Mouse (Mus musculus) midbrain, embryonic 13.5 days (tissue): ENCODE data around the gene Ugt1a10. TPM values are rescaled to one million over a fixed set of nuclear protein-coding genes. Genes with fewer than 3 reads are reported as not detected.
A peak's percentile ranks its signal among the peaks of the same experiment; 100 is the strongest.

Source experiments
- ATAC-seq: fragments of 200-750 bp; cut with Nextera tagmentation; 2 replicates; pipeline ENCODE4 v1.8.0; 2017; ENCODE audit warnings: mild to moderate bottlenecking, moderate TSS enrichment, moderate library complexity
- H3K27ac ChIP-seq: fragments of 300-500 bp; sonication (generic); 2 replicates; pipeline ENCODE4 v1.5.1; 2015; ENCODE audit warnings: inconsistent platforms, mild to moderate bottlenecking, moderate library complexity
- H3K27me3 ChIP-seq: fragments of 300-500 bp; sonication (generic); 2 replicates; pipeline ENCODE4 v1.6.1; 2015; ENCODE audit warnings: mild to moderate bottlenecking, inconsistent platforms
- H3K36me3 ChIP-seq: fragments of 300-500 bp; sonication (generic); 2 replicates; pipeline ENCODE4 v1.6.1; 2015; ENCODE audit warnings: mild to moderate bottlenecking, inconsistent platforms
- H3K4me1 ChIP-seq: fragments of 300-500 bp; sonication (generic); replicated peaks from 2 replicates; pipeline ENCODE4 v1.6.1; 2015; ENCODE audit warnings: inconsistent platforms
- H3K4me2 ChIP-seq: fragments of 300-500 bp; sonication (generic); replicated peaks from 2 replicates; pipeline ENCODE4 v1.6.1; 2015; ENCODE audit warnings: moderate library complexity, mild to moderate bottlenecking, inconsistent platforms
- H3K4me3 ChIP-seq: fragments of 300-500 bp; sonication (generic); replicated peaks from 2 replicates; pipeline ENCODE4 v1.5.1; 2015; ENCODE audit warnings: mild to moderate bottlenecking, inconsistent platforms
- H3K9ac ChIP-seq: fragments of 300-500 bp; sonication (generic); replicated peaks from 2 replicates; pipeline ENCODE4 v1.6.1; 2015; ENCODE audit warnings: mild to moderate bottlenecking, inconsistent platforms
- H3K9me3 ChIP-seq: fragments of 300-500 bp; sonication (generic); 2 replicates; pipeline ENCODE4 v1.6.1; 2016; ENCODE audit warnings: mild to moderate bottlenecking, inconsistent platforms
- WGBS: fragments of 180-500 bp; shearing (Covaris S2); methylation state at CpG from one replicate; pipeline ENCODE4 v1.1.7; 2015; 5-methylcytosine and 5-hydroxymethylcytosine counted together
- polyA plus RNA-seq: library from polyadenylated mRNA; unstranded; fragments of >200 nt; fragmentation: Nextera tagmentation; extraction: Ambion mirVana; gene quantifications from 2 replicates; pipeline ENCODE4 v1.2.1, GENCODE M21; 2015

Gene Ugt1a10
- polyA plus RNA-seq, 1 experiment from 2014 or later, result not detected

GRCm38 (mm10) chr1:88212341-88213045, 157.3 kb downstream of the Ugt1a10 start:
- Histone ChIP-seq H3K4me2 (no peak overlapping the region), H3K36me3 (no peaks in the 10 kb centered on the region), H3K9me3 (peaks cover 59% of the 10 kb centered on the region), H3K4me3 (no peak overlapping the region), H3K27ac (no peak overlapping the region), H3K4me1 (no peaks in the 10 kb centered on the region), H3K27me3 (no peaks in the 10 kb centered on the region), H3K9ac (no peak overlapping the region)
- no peak for ATAC-seq
- 62% methylated on average over 8 of the region's 8 CpGs for WGBS

DNA sequence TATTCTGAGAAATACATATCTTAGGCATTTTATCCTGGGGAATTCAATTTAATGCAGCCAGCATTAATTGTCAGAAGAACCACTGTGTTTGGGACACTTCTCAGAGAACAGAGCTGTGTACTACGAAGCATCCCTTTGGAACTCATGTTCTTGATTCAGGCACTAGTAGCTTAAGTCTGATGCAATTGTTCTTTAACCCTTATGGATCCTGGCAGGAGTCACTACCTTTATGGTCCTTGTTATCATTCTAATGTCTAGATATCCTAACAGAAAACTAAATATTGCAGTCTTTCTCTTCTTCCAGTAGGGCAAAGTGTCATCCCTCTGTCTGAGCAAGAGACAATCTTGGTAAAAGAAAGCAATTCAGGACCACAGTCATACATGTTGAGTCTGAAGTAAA, 157.9 kb downstream of the Ugt1a10 start:
- Histone ChIP-seq H3K36me3 (no peaks in the 10 kb centered on the region), H3K4me3 (no peak overlapping the region), H3K27ac (no peak overlapping the region), H3K4me2 (no peak overlapping the region), H3K4me1 (no peaks in the 10 kb centered on the region), H3K9ac (no peak overlapping the region), H3K27me3 (no peaks in the 10 kb centered on the region), H3K9me3 (peaks cover 61% of the 10 kb centered on the region)
- WGBS, result 74% methylated on average over 1 of the region's 1 CpGs
- no peak for ATAC-seq

GRCm38 (mm10) chr1:88213766-88214461, 158.7 kb downstream of the Ugt1a10 start:
- Histone ChIP-seq H3K36me3 (no peaks in the 10 kb centered on the region), H3K9ac (no peak overlapping the region), H3K27ac (no peak overlapping the region), H3K4me3 (no peak overlapping the region), H3K9me3 (peaks cover 61% of the 10 kb centered on the region), H3K4me2 (no peak overlapping the region), H3K4me1 (no peaks in the 10 kb centered on the region), H3K27me3 (no peaks in the 10 kb centered on the region)
- 84% methylated on average over 2 of the region's 2 CpGs for WGBS
- ATAC-seq, result no peak; the same call in 1 of the 2 replicates

DNA sequence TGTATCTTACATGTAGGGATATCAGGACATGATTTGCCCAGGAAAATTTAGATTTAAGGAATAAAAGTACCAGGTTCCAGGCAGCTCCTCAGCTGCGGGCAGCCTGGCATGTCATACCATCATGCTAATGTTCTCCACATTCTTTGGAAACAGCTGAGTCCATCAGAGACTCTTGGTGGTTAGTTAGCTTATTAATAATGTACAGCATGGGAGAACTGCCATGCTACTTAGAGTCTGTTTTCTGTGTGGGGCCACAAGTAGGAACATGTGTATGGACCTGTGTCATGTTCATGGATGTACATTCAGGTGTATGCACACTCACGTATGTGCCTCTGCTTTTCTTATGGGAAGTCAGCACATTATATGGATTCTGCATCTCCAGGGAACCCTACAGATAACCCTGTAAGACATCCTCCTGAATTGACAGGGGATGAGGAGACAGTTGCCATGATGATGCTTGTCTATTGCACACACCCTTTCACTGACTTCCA, 159.3 kb downstream of the Ugt1a10 start:
- 0 out of 2 replicates have a peak, but pooled peaks have one; percentile 10 for ATAC-seq

DNA sequence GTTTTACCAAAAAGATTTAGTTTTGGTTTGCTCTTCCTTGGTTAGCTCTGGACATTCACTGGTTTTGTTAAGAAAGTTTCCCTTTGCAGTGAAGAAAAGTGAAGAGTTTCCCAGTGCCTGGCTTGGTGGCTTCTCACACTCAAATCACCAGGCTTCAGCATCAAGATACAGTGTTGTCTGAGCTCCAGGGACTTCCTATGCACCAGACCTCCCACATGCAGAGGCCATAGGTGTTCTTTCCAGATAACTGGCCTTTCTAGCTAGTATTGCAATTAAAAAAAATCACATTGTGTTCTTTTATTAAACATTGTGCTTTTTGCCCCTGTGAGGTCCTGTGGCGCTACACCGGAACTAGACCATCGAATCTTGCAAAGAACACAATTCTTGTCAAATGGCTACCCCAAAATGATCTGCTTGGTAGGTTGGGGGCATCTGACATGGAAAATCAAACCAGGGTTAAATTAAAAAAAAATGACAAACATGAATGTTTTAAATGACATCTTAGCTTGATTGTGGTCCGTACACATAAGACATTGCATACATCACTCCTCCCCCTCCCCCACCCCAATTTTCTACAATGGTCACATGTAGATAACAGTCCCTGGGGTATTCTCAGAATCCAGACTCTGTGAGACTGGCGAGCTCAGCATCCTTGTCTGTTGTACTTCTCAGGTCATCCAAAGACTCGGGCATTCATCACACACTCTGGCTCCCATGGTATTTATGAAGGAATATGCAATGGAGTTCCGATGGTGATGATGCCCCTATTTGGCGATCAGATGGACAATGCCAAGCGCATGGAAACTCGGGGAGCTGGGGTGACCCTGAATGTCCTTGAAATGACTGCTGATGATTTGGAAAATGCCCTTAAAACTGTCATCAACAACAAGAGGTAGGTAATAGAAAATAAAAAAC, 160.5 kb downstream of the Ugt1a10 start:
- ATAC-seq, result no peak
- no peaks in the 10 kb centered on the region for H3K36me3 ChIP-seq
- WGBS, result 69% methylated on average over 10 of the region's 10 CpGs
- no peak overlapping the region for H3K27ac ChIP-seq
- no peak overlapping the region for H3K4me3 ChIP-seq
- H3K4me1 ChIP-seq, result no peaks in the 10 kb centered on the region
- H3K9ac ChIP-seq, result no peak overlapping the region
- H3K4me2 ChIP-seq, result no peak overlapping the region
- no peaks in the 10 kb centered on the region for H3K27me3 ChIP-seq
- H3K9me3 ChIP-seq, result peaks cover 61% of the 10 kb centered on the region

More for the DNA sequence above, 159.3 kb downstream of the Ugt1a10 start:
- H3K4me2 ChIP-seq, result no peak overlapping the region
- H3K27ac ChIP-seq, result no peak overlapping the region
- H3K4me1 ChIP-seq, result no peaks in the 10 kb centered on the region
- no peak overlapping the region for H3K4me3 ChIP-seq
- no peaks in the 10 kb centered on the region for H3K27me3 ChIP-seq
- 81% methylated on average over 2 of the region's 2 CpGs for WGBS
- H3K9me3 ChIP-seq, result peaks cover 61% of the 10 kb centered on the region
- H3K36me3 ChIP-seq, result no peaks in the 10 kb centered on the region
- no peak overlapping the region for H3K9ac ChIP-seq

DNA sequence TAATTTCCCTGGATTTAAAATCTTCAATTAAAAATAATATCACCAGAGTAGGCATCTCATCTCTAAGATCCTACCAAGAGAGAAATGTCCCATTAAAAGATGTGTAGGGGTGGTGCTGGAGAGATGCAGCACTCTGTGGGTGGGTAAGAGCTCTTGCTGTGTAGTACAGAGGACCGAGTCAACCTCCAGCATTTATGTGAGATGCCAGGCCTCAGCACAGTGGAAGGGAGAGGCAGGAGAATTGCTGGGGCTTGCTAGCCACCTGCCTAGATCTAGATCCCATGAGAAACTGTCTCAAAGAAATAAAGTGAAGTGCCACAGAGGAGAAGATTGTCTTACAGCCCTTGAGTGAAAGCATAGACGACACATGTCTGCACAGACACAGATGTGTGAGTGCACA, 161.4 kb downstream of the Ugt1a10 start:
- Histone ChIP-seq H3K27me3 (no peaks in the 10 kb centered on the region), H3K36me3 (no peaks in the 10 kb centered on the region)

DNA sequence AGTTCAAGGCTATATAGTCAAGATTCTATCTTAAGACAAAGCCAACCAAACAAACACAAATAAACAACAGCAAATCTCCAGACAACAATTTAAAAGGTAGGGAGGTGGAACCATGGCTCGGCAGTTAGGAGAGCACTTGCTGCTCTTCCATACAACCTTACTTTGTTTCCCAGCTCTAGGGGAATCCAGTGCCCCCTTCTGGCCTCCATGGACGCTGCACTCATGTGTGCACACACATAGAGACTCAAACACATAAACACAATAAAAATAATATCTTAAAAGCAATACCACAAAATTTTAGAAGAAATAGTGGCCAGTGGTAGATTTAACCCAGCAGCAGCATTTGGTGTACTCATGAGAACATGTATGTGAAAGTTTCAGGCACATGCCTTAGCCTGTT, 162.0 kb downstream of the Ugt1a10 start:
- H3K4me3 ChIP-seq, result no peak overlapping the region
- 69% methylated on average over 2 of the region's 2 CpGs for WGBS
- H3K9ac ChIP-seq, result no peak overlapping the region
- no peaks in the 10 kb centered on the region for H3K4me1 ChIP-seq
- H3K27me3 ChIP-seq, result no peaks in the 10 kb centered on the region
- H3K4me2 ChIP-seq, result no peak overlapping the region
- no peaks in the 10 kb centered on the region for H3K36me3 ChIP-seq
- ATAC-seq, result no peak
- no peak overlapping the region for H3K27ac ChIP-seq
- H3K9me3 ChIP-seq, result peaks cover 54% of the 10 kb centered on the region

More for the DNA sequence above, 161.4 kb downstream of the Ugt1a10 start:
- WGBS, result 59% methylated on average over 2 of the region's 2 CpGs
- H3K4me1 ChIP-seq, result no peaks in the 10 kb centered on the region
- H3K9ac ChIP-seq, result no peak overlapping the region
- H3K27ac ChIP-seq, result no peak overlapping the region
- no peak overlapping the region for H3K4me3 ChIP-seq
- ATAC-seq, result no peak
- peaks cover 58% of the 10 kb centered on the region for H3K9me3 ChIP-seq
- no peak overlapping the region for H3K4me2 ChIP-seq

DNA sequence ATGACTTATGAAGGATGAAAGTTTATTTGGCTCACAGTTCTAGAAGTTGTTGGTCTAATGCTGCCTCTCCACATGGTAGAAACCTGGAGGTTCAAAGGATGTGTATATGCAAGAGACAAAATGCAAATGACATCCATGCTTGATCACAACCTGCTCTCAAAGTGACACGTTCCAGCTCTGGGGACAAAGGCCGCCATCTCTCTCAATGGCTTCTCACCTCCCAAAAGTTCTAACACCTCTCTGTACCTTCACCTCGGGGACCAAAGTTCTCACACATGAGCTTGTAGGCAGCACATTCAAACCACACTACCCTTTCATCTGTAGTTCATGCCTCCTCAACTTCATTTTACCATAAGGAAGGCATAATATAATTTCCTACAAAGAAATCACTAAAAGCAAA, 162.4 kb downstream of the Ugt1a10 start:
- H3K27ac ChIP-seq, result no peak overlapping the region
- peaks cover 51% of the 10 kb centered on the region for H3K9me3 ChIP-seq
- no peaks in the 10 kb centered on the region for H3K27me3 ChIP-seq
- no peak overlapping the region for H3K9ac ChIP-seq
- H3K36me3 ChIP-seq, result no peaks in the 10 kb centered on the region
- WGBS, result 39% methylated on average over 3 of the region's 3 CpGs
- no peak overlapping the region for H3K4me2 ChIP-seq
- H3K4me3 ChIP-seq, result no peak overlapping the region
- H3K4me1 ChIP-seq, result no peaks in the 10 kb centered on the region
- ATAC-seq, result no peak

DNA sequence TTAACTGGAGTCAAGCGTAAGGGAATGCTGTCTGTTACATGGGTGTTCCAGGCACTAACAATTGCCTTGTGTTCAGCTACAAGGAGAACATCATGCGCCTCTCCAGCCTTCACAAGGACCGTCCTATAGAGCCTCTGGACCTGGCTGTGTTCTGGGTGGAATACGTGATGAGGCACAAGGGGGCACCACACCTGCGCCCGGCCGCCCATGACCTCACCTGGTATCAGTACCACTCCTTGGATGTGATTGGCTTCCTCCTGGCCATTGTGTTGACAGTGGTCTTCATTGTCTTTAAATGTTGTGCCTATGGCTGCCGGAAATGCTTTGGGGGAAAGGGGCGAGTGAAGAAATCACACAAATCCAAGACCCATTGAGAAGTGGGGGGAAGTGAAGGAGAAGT, 162.9 kb downstream of the Ugt1a10 start:
- Histone ChIP-seq H3K27ac (no peak overlapping the region), H3K27me3 (no peaks in the 10 kb centered on the region), H3K9me3 (peaks cover 47% of the 10 kb centered on the region), H3K36me3 (no peaks in the 10 kb centered on the region), H3K4me2 (no peak overlapping the region), H3K4me3 (no peak overlapping the region), H3K9ac (no peak overlapping the region), H3K4me1 (no peaks in the 10 kb centered on the region)
- ATAC-seq, result no peak
- 74% methylated on average over 9 of the region's 9 CpGs for WGBS

GRCm38 (mm10) chr1:88218591-88218990, 163.4 kb downstream of the Ugt1a10 start:
- H3K9ac ChIP-seq, result no peak overlapping the region
- H3K9me3 ChIP-seq, result peaks cover 41% of the 10 kb centered on the region
- 52% methylated on average over 4 of the region's 4 CpGs for WGBS
- H3K27me3 ChIP-seq, result no peaks in the 10 kb centered on the region
- H3K36me3 ChIP-seq, result no peaks in the 10 kb centered on the region
- H3K4me2 ChIP-seq, result no peak overlapping the region
- H3K27ac ChIP-seq, result no peak overlapping the region
- no peaks in the 10 kb centered on the region for H3K4me1 ChIP-seq
- H3K4me3 ChIP-seq, result no peak overlapping the region
- ATAC-seq, result no peak

DNA sequence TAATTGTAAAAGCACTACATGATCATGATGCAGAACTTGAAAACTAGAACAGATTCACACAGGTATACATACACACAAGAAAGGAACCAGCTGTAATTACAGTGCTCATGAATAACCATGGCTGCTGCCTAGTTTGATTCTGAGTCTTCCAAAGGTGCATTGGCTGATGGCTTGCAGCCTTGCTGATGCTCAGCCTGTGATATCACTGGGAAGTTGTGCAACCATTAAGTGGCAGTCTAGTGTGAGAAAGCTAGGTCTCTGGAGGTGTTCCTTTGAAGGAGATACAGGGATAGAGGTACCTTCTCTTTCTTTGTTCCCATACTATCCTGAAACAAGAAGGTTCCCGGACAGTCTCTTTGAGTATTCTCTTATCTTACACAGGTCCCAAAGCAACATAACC, 163.9 kb downstream of the Ugt1a10 start:
- no peak overlapping the region for H3K4me2 ChIP-seq
- H3K36me3 ChIP-seq, result no peaks in the 10 kb centered on the region
- ATAC-seq, result no peak
- no peaks in the 10 kb centered on the region for H3K4me1 ChIP-seq
- no peaks in the 10 kb centered on the region for H3K27me3 ChIP-seq
- peaks cover 37% of the 10 kb centered on the region for H3K9me3 ChIP-seq
- no peak overlapping the region for H3K9ac ChIP-seq
- H3K27ac ChIP-seq, result no peak overlapping the region
- no peak overlapping the region for H3K4me3 ChIP-seq
- WGBS, result 26% methylated on average over 1 of the region's 1 CpGs

GRCm38 (mm10) chr1:88220336-88220735, 165.1 kb downstream of the Ugt1a10 start:
- no peak overlapping the region for H3K4me2 ChIP-seq
- no peak for ATAC-seq
- no peaks in the 10 kb centered on the region for H3K27me3 ChIP-seq
- H3K36me3 ChIP-seq, result no peaks in the 10 kb centered on the region
- H3K9ac ChIP-seq, result no peak overlapping the region
- peaks cover 27% of the 10 kb centered on the region for H3K9me3 ChIP-seq
- no peak overlapping the region for H3K4me3 ChIP-seq
- no peak overlapping the region for H3K27ac ChIP-seq
- no peaks in the 10 kb centered on the region for H3K4me1 ChIP-seq
